19 mouse cellular contexts compared by ENCODE assay signal in the genomic region with DNA sequence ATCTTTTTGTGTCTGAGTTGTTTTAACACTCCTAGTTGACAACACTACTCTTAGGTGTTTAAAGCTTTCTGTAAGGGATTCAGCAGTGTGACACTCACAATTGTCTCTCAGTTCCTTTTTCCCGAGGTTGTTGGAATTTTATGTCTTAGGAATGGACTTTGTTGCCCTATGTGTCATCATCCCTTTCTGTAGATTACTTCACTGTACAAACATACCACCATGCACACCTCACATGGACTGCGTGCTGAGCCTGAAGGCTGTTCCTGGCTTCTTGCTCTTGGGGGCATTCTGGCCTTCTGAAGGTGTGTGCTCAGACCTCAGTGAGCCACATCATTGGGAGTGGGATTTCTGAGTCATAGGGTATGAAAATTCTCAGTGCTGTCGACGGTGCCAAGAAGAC.
A peak's percentile ranks its signal among the peaks of the same experiment; 100 is the strongest.
DNase-seq lines count a peak whose midpoint lies in the region; ATAC-seq and TF ChIP-seq lines count a peak whose summit lies in the region.
"Had no signal": no experiment of that assay in that cellular context is flagged by ENCODE, and none has a peak within 500 bp of the region (broad histone marks: within the 10 kb centered on the region; RNA-seq: fewer than 3 reads in every experiment).

No protein-coding gene starts in this region.

- no peak overlapping the region for H3K4me3 ChIP-seq in liver, postnatal 0 days (ENCODE audit: low read depth, low read length)
- no peak overlapping the region for H3K4me3 ChIP-seq in liver, embryonic 12.5 days
- H3K4me3 ChIP-seq in intestine, embryonic 16.5 days (ENCODE audit: low read length), result no peak overlapping the region
- H3K4me3 ChIP-seq in limb, embryonic 10.5 days, result no peak overlapping the region
- H3K4me3 ChIP-seq in hindbrain, embryonic 16.5 days (ENCODE audit: low read length), result no peak overlapping the region
- H3K4me3 ChIP-seq: embryonic facial prominence, embryonic 10.5 days; embryonic facial prominence, embryonic 12.5 days; forebrain, embryonic 13.5 days; forebrain, embryonic 15.5 days had no signal

- no peak for TF ChIP-seq EP300 in liver, postnatal 0 days (IDR thresholded peaks at IDR 0.05; ENCODE audit: low read depth)

- no peaks in the 10 kb centered on the region for H3K36me3 ChIP-seq in liver, postnatal 0 days (replicated peaks; ENCODE audit: insufficient read depth, low read length)
- no peaks in the 10 kb centered on the region for H3K36me3 ChIP-seq in liver, embryonic 12.5 days
- no peaks in the 10 kb centered on the region for H3K36me3 ChIP-seq in intestine, embryonic 16.5 days (ENCODE audit: control insufficient read depth, insufficient read depth, low read length)
- no peaks in the 10 kb centered on the region for H3K36me3 ChIP-seq in limb, embryonic 10.5 days
- H3K36me3 ChIP-seq in hindbrain, embryonic 16.5 days (ENCODE audit: control insufficient read depth, insufficient read depth, low read length), result no peaks in the 10 kb centered on the region
- H3K36me3 ChIP-seq: embryonic facial prominence, embryonic 10.5 days; embryonic facial prominence, embryonic 12.5 days; forebrain, embryonic 15.5 days had no signal

- no peak overlapping the region for H3K27ac ChIP-seq in liver, postnatal 0 days (ENCODE audit: low read depth)
- no peak overlapping the region for H3K27ac ChIP-seq in liver, embryonic 12.5 days
- H3K27ac ChIP-seq in intestine, embryonic 16.5 days (ENCODE audit: low read length), result no peak overlapping the region
- no peak overlapping the region for H3K27ac ChIP-seq in limb, embryonic 10.5 days
- H3K27ac ChIP-seq in hindbrain, embryonic 16.5 days (ENCODE audit: low read depth, low read length), result no peak overlapping the region
- H3K27ac ChIP-seq: embryonic facial prominence, embryonic 10.5 days; embryonic facial prominence, embryonic 12.5 days; forebrain, embryonic 13.5 days; forebrain, embryonic 15.5 days had no signal

- ATAC-seq in liver, postnatal 0 days, result peak; percentile 60
- no peak for ATAC-seq in liver, embryonic 12.5 days
- peak; percentile 80; the same call in 1 of the 2 replicates for ATAC-seq in intestine, embryonic 16.5 days
- ATAC-seq in hindbrain, embryonic 16.5 days, result no peak
- ATAC-seq: forebrain, embryonic 13.5 days; forebrain, embryonic 15.5 days had no signal

- no peak overlapping the region for H3K4me2 ChIP-seq in liver, postnatal 0 days (ENCODE audit: low read depth, low read length)
- no peak overlapping the region for H3K4me2 ChIP-seq in liver, embryonic 12.5 days
- H3K4me2 ChIP-seq in intestine, embryonic 16.5 days (ENCODE audit: low read depth, low read length), result no peak overlapping the region
- H3K4me2 ChIP-seq in hindbrain, embryonic 16.5 days (ENCODE audit: low read length), result no peak overlapping the region
- H3K4me2 ChIP-seq: embryonic facial prominence, embryonic 12.5 days; forebrain, embryonic 13.5 days; forebrain, embryonic 15.5 days had no signal

- WGBS in liver, postnatal 0 days (ENCODE audit: insufficient replicate concordance), result 70% methylated on average over 4 of the region's 4 CpGs
- WGBS in liver, embryonic 12.5 days (ENCODE audit: insufficient replicate concordance), result 61% methylated on average over 4 of the region's 4 CpGs
- 78% methylated on average over 4 of the region's 4 CpGs for WGBS in intestine, embryonic 16.5 days
- 88% methylated on average over 4 of the region's 4 CpGs for WGBS in limb, embryonic 10.5 days
- 91% methylated on average over 4 of the region's 4 CpGs for WGBS in hindbrain, embryonic 16.5 days

- H3K9ac ChIP-seq in liver, postnatal 0 days (replicated peaks), result no peak overlapping the region
- H3K9ac ChIP-seq in liver, embryonic 12.5 days, result no peak overlapping the region
- H3K9ac ChIP-seq in intestine, embryonic 16.5 days (ENCODE audit: low read depth, low read length), result no peak overlapping the region
- no peak overlapping the region for H3K9ac ChIP-seq in hindbrain, embryonic 16.5 days (ENCODE audit: low read depth, low read length)
- H3K9ac ChIP-seq: embryonic facial prominence, embryonic 12.5 days; forebrain, embryonic 13.5 days; forebrain, embryonic 15.5 days had no signal

- no peaks in the 10 kb centered on the region for H3K9me3 ChIP-seq in liver, postnatal 0 days (ENCODE audit: low read length)
- peaks cover 10% of the 10 kb centered on the region; the same call in 1 of the 2 replicates for H3K9me3 ChIP-seq in liver, embryonic 12.5 days (replicated peaks)
- H3K9me3 ChIP-seq in intestine, embryonic 16.5 days (ENCODE audit: control insufficient read depth, low read length), result no peaks in the 10 kb centered on the region
- H3K9me3 ChIP-seq in limb, embryonic 10.5 days (replicated peaks), result no peaks in the 10 kb centered on the region; the same call in 1 of the 2 replicates
- H3K9me3 ChIP-seq in hindbrain, embryonic 16.5 days (ENCODE audit: control insufficient read depth, low read length), result no peaks in the 10 kb centered on the region
- H3K9me3 ChIP-seq: embryonic facial prominence, embryonic 12.5 days; forebrain, embryonic 15.5 days had no signal

- 0 out of 2 replicates have a peak, but pooled peaks cover 3% of the 10 kb centered on the region for H3K4me1 ChIP-seq in liver, postnatal 0 days (ENCODE audit: insufficient read depth)
- no peaks in the 10 kb centered on the region for H3K4me1 ChIP-seq in liver, embryonic 12.5 days
- no peaks in the 10 kb centered on the region for H3K4me1 ChIP-seq in intestine, embryonic 16.5 days (ENCODE audit: control insufficient read depth, insufficient read depth, low read length)
- H3K4me1 ChIP-seq in limb, embryonic 10.5 days, result peaks cover 5% of the 10 kb centered on the region; the same call in 1 of the 2 replicates
- H3K4me1 ChIP-seq in hindbrain, embryonic 16.5 days (ENCODE audit: control insufficient read depth, insufficient read depth, low read depth, low read length), result no peaks in the 10 kb centered on the region
- H3K4me1 ChIP-seq: embryonic facial prominence, embryonic 12.5 days; forebrain, embryonic 13.5 days; forebrain, embryonic 15.5 days had no signal

- no peak for DNase-seq in liver, postnatal 0 days
- DNase-seq in limb, embryonic 10.5 days (ENCODE audit: low spot score), result peak; percentile 16
- DNase-seq in heart, postnatal 4 days, result no peak
- DNase-seq in adrenal gland, postnatal 25 days, result no peak
- DNase-seq: adrenal gland, adult 2 months; adrenal gland, postnatal 10 days; adrenal gland, postnatal 36 days; cerebellum, adult 11-12 months; cerebellum, adult 2 months; cerebellum, adult 9-10 months; cerebellum, postnatal 10 days; cerebellum, postnatal 25 days had no signal

- H3K27me3 ChIP-seq in liver, postnatal 0 days (ENCODE audit: insufficient read depth, low read length), result no peaks in the 10 kb centered on the region
- H3K27me3 ChIP-seq in liver, embryonic 12.5 days (replicated peaks), result no peaks in the 10 kb centered on the region
- H3K27me3 ChIP-seq in intestine, embryonic 16.5 days (replicated peaks; ENCODE audit: control insufficient read depth, insufficient read depth, low read length), result no peaks in the 10 kb centered on the region
- no peaks in the 10 kb centered on the region for H3K27me3 ChIP-seq in limb, embryonic 10.5 days (ENCODE audit: low read depth, poor library complexity, severe bottlenecking)
- no peaks in the 10 kb centered on the region for H3K27me3 ChIP-seq in hindbrain, embryonic 16.5 days (replicated peaks; ENCODE audit: control insufficient read depth, insufficient read depth, low read length)
- H3K27me3 ChIP-seq: embryonic facial prominence, embryonic 12.5 days; forebrain, embryonic 13.5 days; forebrain, embryonic 15.5 days had no signal

- TF ChIP-seq CTCF in liver, postnatal 0 days (IDR thresholded peaks at IDR 0.05; ENCODE audit: low read depth), result no peak

Comparison
In these comparisons a context has a peak if more than half of its experiments do, and no peak if none do; other contexts are left out.
1. ATAC-seq: peak in liver, postnatal 0 days (single experiment) and intestine, embryonic 16.5 days (single experiment); none in liver, embryonic 12.5 days (single experiment) and hindbrain, embryonic 16.5 days (single experiment).